Mouse (Mus musculus) kidney, postnatal 0 days (tissue): ENCODE measurements at regions not wholly inside any gene's neighbourhood (a gene's known extent, or its start where the extent isn't known, plus 50 kb on each side); places are given as distances from the start of the nearest gene placed in this dataset.
"Not testable (repeated sequence)": the region's sequence is repeated elsewhere in the genome, so short reads cannot be mapped to it uniquely, and the experiment has no call there.

Experiments
- ATAC-seq: fragments of 200-750 bp; cut with Nextera tagmentation; replicated peaks from 2 replicates; pipeline ENCODE4 v1.8.0; 2017; ENCODE audit warnings: low read depth, moderate number of reproducible peaks, moderate TSS enrichment, moderate library complexity; ENCODE audit not compliant: low FRiP score
- DNase-seq: peaks from one replicate; pipeline ENCODE4 v3.0.0-alpha.2; 2016; ENCODE audit warnings: low spot score
- H3K27ac ChIP-seq: fragments of 300-500 bp; sonication (generic); 2 replicates; pipeline ENCODE4 v1.5.1; 2014; ENCODE audit warnings: mild to moderate bottlenecking
- H3K27me3 ChIP-seq: fragments of 300-500 bp; sonication (generic); 2 replicates; pipeline ENCODE4 v1.6.1; 2014; ENCODE audit warnings: low read length, mixed read lengths; ENCODE audit not compliant: insufficient read depth
- H3K36me3 ChIP-seq: fragments of 300-500 bp; sonication (generic); 2 replicates; pipeline ENCODE4 v1.6.1; 2014; ENCODE audit warnings: low read length, mixed read lengths; ENCODE audit not compliant: insufficient read depth
- H3K4me1 ChIP-seq: fragments of 300-500 bp; sonication (generic); replicated peaks from 2 replicates; pipeline ENCODE4 v1.6.1; 2014; ENCODE audit warnings: antibody characterized with exemption, low read length, mixed read lengths; ENCODE audit not compliant: insufficient read depth
- H3K4me2 ChIP-seq: fragments of 300-500 bp; sonication (generic); 2 replicates; pipeline ENCODE4 v1.6.1; 2014; ENCODE audit warnings: mild to moderate bottlenecking, low read length, moderate library complexity, mixed read lengths
- H3K4me3 ChIP-seq: fragments of 300-500 bp; sonication (generic); replicated peaks from 2 replicates; pipeline ENCODE4 v1.5.1; 2014; ENCODE audit warnings: low read depth, low read length
- H3K9ac ChIP-seq: fragments of 300-500 bp; sonication (generic); 2 replicates; pipeline ENCODE4 v1.6.1; 2014; ENCODE audit warnings: low read depth, low read length
- H3K9me3 ChIP-seq: fragments of 300-500 bp; sonication (generic); replicated peaks from 2 replicates; pipeline ENCODE4 v1.6.1; 2016; ENCODE audit warnings: low read length, inconsistent platforms, mixed read lengths
- CTCF ChIP-seq: IDR thresholded peaks from 2 replicates; pipeline ENCODE4 v1.5.1; 2016; ENCODE audit warnings: antibody characterized with exemption, low read depth, mild to moderate bottlenecking, moderate library complexity
- WGBS: fragments of 180-500 bp; shearing (Covaris S2); extraction: QIAGEN DNeasy Blood & Tissue Kit; methylation state at CpG from one replicate; pipeline ENCODE4 v1.1.7; 2014; 5-methylcytosine and 5-hydroxymethylcytosine counted together

GRCm38 (mm10) chr12:3188734-3189275 is 121.0 kb downstream of the Rab10 start:
- H3K9ac ChIP-seq, DNase-seq, ATAC-seq, H3K4me3 ChIP-seq, H3K9me3 ChIP-seq, H3K27ac ChIP-seq, H3K4me1 ChIP-seq, H3K36me3 ChIP-seq, H3K27me3 ChIP-seq, H3K4me2 ChIP-seq: not testable (repeated sequence)
- WGBS = 67% methylated on average over 2 of the region's 2 CpGs

GRCm38 (mm10) chr12:3188137-3188536 is 121.6 kb downstream of the Rab10 start:
- Histone ChIP-seq H3K9ac (no peak overlapping the region), H3K27me3 (no peaks in the 10 kb centered on the region), H3K9me3 (no peaks in the 10 kb centered on the region), H3K27ac (no peak overlapping the region), H3K4me1 (no peaks in the 10 kb centered on the region), H3K4me2 (no peak overlapping the region), H3K36me3 (no peaks in the 10 kb centered on the region), H3K4me3 (no peak overlapping the region)
- DNase-seq = no peak
- no peak for TF ChIP-seq CTCF
- ATAC-seq = no peak

- ATAC-seq (no peak), DNase-seq (no peak)
- Histone ChIP-seq H3K9me3 (no peaks in the 10 kb centered on the region), H3K36me3 (no peaks in the 10 kb centered on the region), H3K4me3 (no peak overlapping the region), H3K27ac (no peak overlapping the region), H3K4me1 (no peaks in the 10 kb centered on the region), H3K27me3 (no peaks in the 10 kb centered on the region), H3K4me2 (no peak overlapping the region), H3K9ac (no peak overlapping the region)
- TF ChIP-seq CTCF = no peak
- 85% methylated on average over 2 of the region's 2 CpGs for WGBS
Observed at GRCm38 (mm10) chr12:3173325-3173724, 136.4 kb downstream of the Rab10 start.

GRCm38 (mm10) chr12:3169705-3170287 is 140.0 kb downstream of the Rab10 start:
- 27% methylated on average over 8 of the region's 8 CpGs for WGBS
- not testable (repeated sequence) for DNase-seq, H3K27me3 ChIP-seq, H3K9ac ChIP-seq, H3K4me1 ChIP-seq, H3K4me3 ChIP-seq, ATAC-seq, H3K36me3 ChIP-seq, H3K4me2 ChIP-seq, H3K27ac ChIP-seq, H3K9me3 ChIP-seq

- not testable (repeated sequence) for H3K27ac ChIP-seq, H3K9ac ChIP-seq, H3K9me3 ChIP-seq, H3K27me3 ChIP-seq, DNase-seq, H3K4me2 ChIP-seq, H3K36me3 ChIP-seq, H3K4me3 ChIP-seq, ATAC-seq, H3K4me1 ChIP-seq
- WGBS = 76% methylated on average over 6 of the region's 6 CpGs
Observed at GRCm38 (mm10) chr12:3161666-3162065, 148.1 kb downstream of the Rab10 start.

- H3K9me3 ChIP-seq, H3K4me2 ChIP-seq, H3K27me3 ChIP-seq, H3K27ac ChIP-seq, H3K4me1 ChIP-seq, H3K36me3 ChIP-seq, ATAC-seq, H3K9ac ChIP-seq, DNase-seq, H3K4me3 ChIP-seq: not testable (repeated sequence)
- 57% methylated on average over 2 of the region's 2 CpGs for WGBS
Observed at GRCm38 (mm10) chr12:3158771-3159170, 151.0 kb downstream of the Rab10 start.

GRCm38 (mm10) chr12:3153705-3154104 is 156.1 kb downstream of the Rab10 start:
- H3K4me2 ChIP-seq, H3K4me3 ChIP-seq, H3K4me1 ChIP-seq, ATAC-seq, H3K27me3 ChIP-seq, H3K27ac ChIP-seq, DNase-seq, H3K9me3 ChIP-seq, H3K9ac ChIP-seq, H3K36me3 ChIP-seq: not testable (repeated sequence)
- 70% methylated on average over 7 of the region's 7 CpGs for WGBS

- H3K27me3 ChIP-seq, ATAC-seq, H3K9ac ChIP-seq, H3K27ac ChIP-seq, H3K4me3 ChIP-seq, H3K9me3 ChIP-seq, DNase-seq, H3K4me1 ChIP-seq, H3K4me2 ChIP-seq, H3K36me3 ChIP-seq: not testable (repeated sequence)
Observed at GRCm38 (mm10) chr12:3132553-3132952, 177.2 kb downstream of the Rab10 start.

- H3K36me3 ChIP-seq, H3K4me3 ChIP-seq, H3K4me1 ChIP-seq, H3K4me2 ChIP-seq, H3K9ac ChIP-seq, H3K27me3 ChIP-seq, ATAC-seq, H3K9me3 ChIP-seq, H3K27ac ChIP-seq: not testable (repeated sequence)
- 46% methylated on average over 6 of the region's 6 CpGs for WGBS
- peak; percentile 2 for DNase-seq
Observed at GRCm38 (mm10) chr12:3131149-3131751, 178.5 kb downstream of the Rab10 start.
